Mouse (Mus musculus): ENCODE measurements around the gene Tom1l2.

Tom1l2 gene

DNA sequence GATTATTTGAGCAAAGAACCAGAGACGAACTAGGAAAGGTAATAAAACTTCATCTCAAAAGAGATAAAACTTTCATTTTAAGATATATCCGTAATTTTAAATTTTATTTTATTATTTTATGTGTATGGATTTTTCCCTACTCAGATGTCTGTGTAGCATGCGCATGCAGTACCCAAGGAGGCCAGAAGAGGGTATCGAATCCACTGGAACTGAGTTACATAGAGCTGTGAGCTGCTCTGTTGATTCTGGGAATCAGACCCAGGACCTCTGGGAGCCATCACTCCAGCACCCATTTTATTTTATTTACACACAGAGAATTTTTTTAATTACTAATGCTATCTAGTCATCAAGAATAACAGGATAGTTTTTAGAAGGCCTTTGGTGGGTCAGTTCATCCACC is 45.9 kb downstream of the Tom1l2 start:
- DNase-seq (ENCODE audit: low spot score) = peak; percentile 28

- peak; percentile 9 for DNase-seq (ENCODE audit: low spot score)
Observed at GRCm38 (mm10) chr11:60305611-60306010, 47.1 kb downstream of the Tom1l2 start.

DNA sequence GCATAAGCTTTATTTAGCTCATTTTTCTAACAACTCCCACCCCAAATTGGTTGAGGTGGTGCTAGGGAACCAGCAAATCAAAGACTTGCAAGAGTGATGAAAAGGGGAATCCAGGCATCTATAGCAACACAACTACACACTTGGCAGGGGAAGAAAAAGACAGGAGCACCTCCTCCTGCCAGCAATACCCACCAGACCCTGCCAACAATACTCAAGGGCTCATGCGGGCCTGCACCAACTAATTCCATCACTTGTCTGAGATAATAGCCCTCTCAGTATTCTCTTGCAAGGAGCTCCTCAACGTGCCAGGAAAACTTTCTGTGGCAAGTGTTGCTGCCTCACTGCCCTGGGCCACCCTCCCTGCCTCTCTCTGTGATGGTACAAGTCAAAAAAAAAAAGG is 49.2 kb downstream of the Tom1l2 start:
- DNase-seq (ENCODE audit: low spot score) = no peak

DNA sequence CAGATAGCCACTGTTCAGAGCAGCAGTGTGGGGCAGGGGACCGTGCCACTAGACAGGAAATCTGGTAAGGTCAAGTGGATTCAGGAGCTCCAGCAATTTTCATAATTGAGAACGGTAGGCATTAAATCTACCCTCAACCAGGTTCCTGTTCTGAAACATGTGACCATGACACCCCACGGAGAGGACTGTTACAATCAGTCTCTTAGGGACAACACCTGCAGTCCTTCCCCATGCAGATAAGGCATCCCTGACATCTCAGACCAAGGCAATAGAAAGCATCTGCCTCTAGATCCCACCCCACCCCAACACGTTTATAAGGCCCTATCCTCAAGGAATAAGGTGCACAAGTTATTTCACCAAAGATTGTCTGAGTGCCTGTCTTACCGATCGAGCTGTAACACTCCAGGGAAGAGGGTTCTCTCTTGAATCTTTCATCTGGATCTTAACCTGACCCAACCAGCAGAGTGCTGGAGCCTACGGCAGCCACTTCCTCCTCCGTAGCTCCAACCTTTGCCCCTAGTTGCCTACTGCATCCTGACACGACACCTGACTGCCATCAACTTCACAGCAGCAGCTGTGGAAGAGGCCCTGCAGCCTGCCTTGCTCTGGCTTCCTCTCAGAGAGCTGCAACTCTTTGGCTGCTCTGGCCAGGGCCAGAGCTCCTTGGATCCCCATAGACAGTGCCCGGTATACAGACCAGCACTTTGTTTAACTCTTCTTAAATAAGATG is 50.2 kb downstream of the Tom1l2 start:
- DNase-seq (ENCODE audit: low spot score) = peak; percentile 3

DNA sequence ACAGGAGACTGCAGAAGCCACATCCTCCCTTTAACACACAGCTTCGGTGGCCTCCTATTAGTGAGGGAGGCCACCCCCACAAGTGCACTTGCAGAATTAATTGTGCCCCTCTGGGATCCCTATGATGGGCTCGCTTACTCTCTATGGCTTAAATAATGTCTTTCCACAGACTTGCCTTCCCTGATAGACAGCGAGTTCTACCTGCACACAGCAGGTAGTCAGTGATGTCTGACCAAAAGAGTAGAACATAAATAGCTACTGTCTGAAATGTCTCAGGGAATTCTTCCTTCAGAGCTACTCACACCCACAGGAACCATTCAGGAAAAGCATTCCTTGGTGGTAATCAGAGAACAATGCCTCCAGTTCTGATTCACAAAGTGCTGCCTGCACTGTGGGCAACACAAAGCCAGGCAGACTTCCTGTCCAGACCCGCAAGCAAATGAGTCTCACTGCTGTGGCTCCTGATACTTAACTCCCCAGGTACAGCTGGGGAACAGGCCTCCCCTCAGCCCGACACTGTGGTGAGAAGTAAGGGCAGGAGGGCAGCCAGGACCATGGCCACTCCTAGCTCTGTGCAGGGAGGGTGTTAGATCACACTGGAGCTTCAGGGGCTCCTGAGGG is 51.0 kb downstream of the Tom1l2 start:
- no peak for DNase-seq (ENCODE audit: low spot score)

GRCm38 (mm10) chr11:60300318-60300717 is 52.4 kb downstream of the Tom1l2 start:
- no peak for DNase-seq (ENCODE audit: low spot score)

DNA sequence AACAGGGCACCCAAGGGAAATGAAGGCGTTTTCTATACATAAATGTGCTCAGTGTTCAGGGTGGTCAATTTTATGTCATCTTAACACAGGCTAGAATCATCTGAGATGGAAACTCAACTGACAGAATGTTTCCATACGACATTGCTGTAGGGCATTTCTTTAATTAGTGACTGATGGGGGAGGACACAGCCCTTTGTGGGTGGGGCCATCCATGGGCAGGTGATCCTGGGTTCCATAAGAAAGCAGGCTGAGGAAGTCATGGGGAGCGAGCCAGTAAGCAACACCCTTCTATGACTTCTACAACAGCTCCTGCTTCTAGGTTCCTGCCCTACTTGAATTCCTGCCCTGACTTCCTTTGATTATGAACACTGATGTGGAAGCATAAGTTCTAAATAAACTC is 54.9 kb downstream of the Tom1l2 start:
- DNase-seq (ENCODE audit: low spot score) = no peak

GRCm38 (mm10) chr11:60294630-60295313 is 57.9 kb downstream of the Tom1l2 start:
- no peak for DNase-seq (ENCODE audit: low spot score)

- DNase-seq (ENCODE audit: low spot score) = no peak
Observed at GRCm38 (mm10) chr11:60293683-60294629, 58.7 kb downstream of the Tom1l2 start.

GRCm38 (mm10) chr11:60292718-60293117 is 60.0 kb downstream of the Tom1l2 start:
- DNase-seq (ENCODE audit: low spot score) = peak; percentile 25

- DNase-seq (ENCODE audit: low spot score) = no peak
Observed at GRCm38 (mm10) chr11:60288980-60289379, 63.7 kb downstream of the Tom1l2 start.

DNA sequence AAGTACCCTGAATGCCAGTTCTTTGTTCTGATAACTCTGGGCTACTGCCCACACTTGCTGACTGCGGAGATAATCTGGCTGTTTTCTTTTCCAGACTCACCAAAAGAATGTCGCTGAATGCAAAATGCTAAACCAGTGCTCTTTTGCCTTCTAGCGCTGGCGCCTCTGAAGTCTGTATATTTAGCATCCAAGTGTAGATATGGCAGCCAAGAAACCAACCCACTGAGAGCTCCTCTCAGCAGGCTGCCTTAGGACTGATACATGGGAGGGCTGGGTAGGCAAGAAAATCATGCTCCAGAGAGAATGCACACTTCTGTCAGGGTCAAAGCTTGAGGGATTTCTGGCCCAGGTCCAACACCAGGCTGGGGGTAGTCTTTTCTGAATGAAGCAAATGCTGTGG is 66.4 kb downstream of the Tom1l2 start:
- no peak for DNase-seq (ENCODE audit: low spot score)

DNA sequence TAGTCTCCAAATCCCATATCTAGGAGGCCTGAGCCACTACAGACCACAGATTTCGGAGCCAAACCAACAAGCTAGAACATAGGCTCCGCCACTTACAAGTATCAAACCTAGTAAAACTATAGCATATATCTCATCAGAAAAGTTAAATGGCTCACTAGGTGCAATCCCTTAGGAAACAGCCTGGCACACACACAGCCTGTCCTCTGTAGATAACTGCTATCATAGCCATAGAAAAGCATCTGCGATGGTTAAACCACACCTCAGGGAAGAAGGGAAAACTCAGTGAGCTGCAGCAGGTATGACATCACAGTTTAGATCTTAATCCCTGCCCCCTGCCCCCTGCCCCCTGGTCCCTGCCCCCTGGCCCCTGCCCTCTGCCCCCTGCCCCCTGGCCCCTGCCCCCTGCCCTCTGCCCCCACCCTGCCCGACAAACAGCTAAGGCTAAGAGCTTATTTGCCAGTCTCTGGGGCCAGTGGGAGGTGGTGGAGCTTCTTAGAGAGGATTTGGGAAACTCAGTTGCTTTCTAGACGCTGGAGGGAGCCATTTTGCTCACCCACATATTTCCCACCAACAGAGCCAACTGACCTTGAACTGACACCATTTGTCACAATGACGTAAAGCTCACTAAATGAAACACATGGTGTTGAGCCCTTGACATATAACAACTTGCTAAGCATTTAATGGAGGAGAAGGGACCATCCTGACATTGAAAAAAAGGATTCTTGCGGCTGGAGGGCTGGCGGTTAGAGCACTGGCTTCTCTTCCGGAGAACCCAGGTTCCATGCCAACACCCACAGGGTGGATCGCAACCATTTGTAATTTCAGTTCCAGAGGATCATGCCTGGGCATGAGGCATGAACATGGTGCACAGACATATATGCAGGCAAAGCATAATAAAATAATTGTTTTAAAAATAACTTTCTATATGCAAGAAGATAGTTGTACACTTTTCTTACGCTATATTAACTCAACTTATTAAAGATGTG is 72.0 kb downstream of the Tom1l2 start:
- DNase-seq (ENCODE audit: low spot score) = no peak

GRCm38 (mm10) chr11:60279483-60279882 is 73.2 kb downstream of the Tom1l2 start:
- DNase-seq (ENCODE audit: low spot score) = no peak

DNA sequence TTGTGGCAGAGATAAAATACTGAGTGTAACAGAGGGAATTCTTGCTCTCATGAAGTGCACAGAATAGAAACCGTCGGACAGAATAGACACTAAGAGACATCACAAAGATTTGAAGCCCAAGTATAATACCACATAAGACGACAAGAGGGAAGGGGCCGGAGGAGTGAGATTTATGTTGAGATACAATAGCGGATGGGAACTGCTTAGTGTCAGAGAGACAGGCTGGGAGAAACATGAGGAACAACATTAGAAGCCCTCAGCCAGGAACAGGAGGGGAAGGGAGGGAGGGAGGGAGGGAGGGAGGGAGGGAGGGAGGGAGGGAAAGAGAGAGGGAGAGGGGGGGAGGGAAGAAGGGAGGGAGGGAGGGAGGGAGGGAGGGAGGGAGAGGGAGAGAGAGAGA is 74.9 kb downstream of the Tom1l2 start:
- DNase-seq (ENCODE audit: low spot score) = no peak

GRCm38 (mm10) chr11:60277164-60277740 is 75.5 kb downstream of the Tom1l2 start:
- no peak for DNase-seq (ENCODE audit: low spot score)

- no peak for DNase-seq (ENCODE audit: low spot score)
Observed at GRCm38 (mm10) chr11:60276408-60277093, 76.2 kb downstream of the Tom1l2 start.

- DNase-seq (ENCODE audit: low spot score) = no peak
Observed at GRCm38 (mm10) chr11:60273273-60273805, 79.4 kb downstream of the Tom1l2 start.

DNA sequence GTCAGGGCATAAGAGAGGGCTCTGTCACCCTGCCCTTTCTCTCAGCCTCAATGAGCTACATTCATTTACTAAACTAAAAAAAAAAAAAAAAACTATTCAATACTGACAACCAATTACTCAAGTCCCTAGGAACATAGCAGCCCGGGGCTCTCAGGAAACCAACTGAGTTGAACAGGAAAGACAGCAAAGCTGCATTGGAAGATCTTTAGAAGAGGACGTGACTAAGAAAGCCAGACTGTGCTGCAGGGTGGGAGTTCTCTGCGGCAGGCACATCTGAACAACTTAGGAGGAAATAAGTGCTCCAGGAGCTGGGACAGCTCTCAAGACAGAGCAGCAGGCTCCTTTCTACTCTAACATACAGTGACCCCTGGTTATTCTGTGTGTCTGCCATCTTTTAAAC is 84.1 kb downstream of the Tom1l2 start:
- no peak for DNase-seq (ENCODE audit: low spot score)
